Mouse (Mus musculus): ENCODE results near the gene Dchs2. TPM values are rescaled to one million over a fixed set of nuclear protein-coding genes. Genes with fewer than 3 reads are reported as not detected.

Gene Dchs2
- polyA plus RNA-seq, 1 experiment from 2014 or later, result 0.28 TPM

GRCm38 (mm10) chr3:83250001-83250545 lies 122.3 kb downstream of the Dchs2 start:
- no peak overlapping the region for H3K4me2 ChIP-seq (replicated peaks; ENCODE audit: low read depth, low read length)
- H3K9me3 ChIP-seq (ENCODE audit: control insufficient read depth, low read length), result no peaks in the 10 kb centered on the region
- no peak overlapping the region for H3K27ac ChIP-seq (ENCODE audit: low read depth, low read length)
- no peaks in the 10 kb centered on the region for H3K27me3 ChIP-seq (ENCODE audit: control insufficient read depth, insufficient read depth, low read length)
- no peaks in the 10 kb centered on the region for H3K36me3 ChIP-seq (ENCODE audit: control insufficient read depth, insufficient read depth, low read length)
- H3K4me3 ChIP-seq (ENCODE audit: low read length), result no peak overlapping the region
- no peak overlapping the region for H3K9ac ChIP-seq (ENCODE audit: low read depth, low read length)
- H3K4me1 ChIP-seq (ENCODE audit: control insufficient read depth, insufficient read depth, low read length), result no peaks in the 10 kb centered on the region
- no peak for ATAC-seq (ENCODE audit: low FRiP score, low TSS enrichment)
- 74% methylated on average over 4 of the region's 4 CpGs for WGBS

GRCm38 (mm10) chr3:83251899-83252298 lies 124.2 kb downstream of the Dchs2 start:
- WGBS, result 55% methylated on average over 7 of the region's 7 CpGs
- Histone ChIP-seq H3K36me3 (ENCODE audit: control insufficient read depth, insufficient read depth, low read length) (no peaks in the 10 kb centered on the region), H3K4me3 (ENCODE audit: low read length) (no peak overlapping the region), H3K9ac (ENCODE audit: low read depth, low read length) (no peak overlapping the region), H3K4me1 (ENCODE audit: control insufficient read depth, insufficient read depth, low read length) (no peaks in the 10 kb centered on the region), H3K27me3 (ENCODE audit: control insufficient read depth, insufficient read depth, low read length) (no peaks in the 10 kb centered on the region), H3K4me2 (replicated peaks; ENCODE audit: low read depth, low read length) (no peak overlapping the region), H3K9me3 (ENCODE audit: control insufficient read depth, low read length) (no peaks in the 10 kb centered on the region), H3K27ac (ENCODE audit: low read depth, low read length) (no peak overlapping the region)
- no peak for ATAC-seq (ENCODE audit: low FRiP score, low TSS enrichment)

- Histone ChIP-seq H3K9ac (ENCODE audit: low read depth, low read length) (no peak overlapping the region), H3K4me2 (replicated peaks; ENCODE audit: low read depth, low read length) (no peak overlapping the region), H3K9me3 (ENCODE audit: control insufficient read depth, low read length) (no peaks in the 10 kb centered on the region), H3K27ac (ENCODE audit: low read depth, low read length) (no peak overlapping the region), H3K4me3 (ENCODE audit: low read length) (no peak overlapping the region), H3K36me3 (ENCODE audit: control insufficient read depth, insufficient read depth, low read length) (no peaks in the 10 kb centered on the region), H3K4me1 (ENCODE audit: control insufficient read depth, insufficient read depth, low read length) (no peaks in the 10 kb centered on the region), H3K27me3 (ENCODE audit: control insufficient read depth, insufficient read depth, low read length) (no peaks in the 10 kb centered on the region)
- WGBS, result 61% methylated on average over 4 of the region's 4 CpGs
- ATAC-seq (ENCODE audit: low FRiP score, low TSS enrichment), result no peak
Observed at GRCm38 (mm10) chr3:83259421-83259820, 131.7 kb downstream of the Dchs2 start.

GRCm38 (mm10) chr3:83266009-83266408 lies 138.3 kb downstream of the Dchs2 start:
- H3K9ac ChIP-seq (ENCODE audit: low read depth, low read length), result no peak overlapping the region
- no peak overlapping the region for H3K4me2 ChIP-seq (replicated peaks; ENCODE audit: low read depth, low read length)
- no peaks in the 10 kb centered on the region for H3K27me3 ChIP-seq (ENCODE audit: control insufficient read depth, insufficient read depth, low read length)
- H3K9me3 ChIP-seq (ENCODE audit: control insufficient read depth, low read length), result no peaks in the 10 kb centered on the region
- H3K36me3 ChIP-seq (ENCODE audit: control insufficient read depth, insufficient read depth, low read length), result no peaks in the 10 kb centered on the region
- WGBS, result 73% methylated on average over 4 of the region's 4 CpGs
- no peak for ATAC-seq (ENCODE audit: low FRiP score, low TSS enrichment)
- no peak overlapping the region for H3K4me3 ChIP-seq (ENCODE audit: low read length)
- no peaks in the 10 kb centered on the region for H3K4me1 ChIP-seq (ENCODE audit: control insufficient read depth, insufficient read depth, low read length)
- no peak overlapping the region for H3K27ac ChIP-seq (ENCODE audit: low read depth, low read length)

- no peaks in the 10 kb centered on the region for H3K27me3 ChIP-seq (ENCODE audit: control insufficient read depth, insufficient read depth, low read length)
- no peaks in the 10 kb centered on the region for H3K4me1 ChIP-seq (ENCODE audit: control insufficient read depth, insufficient read depth, low read length)
- H3K9me3 ChIP-seq (ENCODE audit: control insufficient read depth, low read length), result no peaks in the 10 kb centered on the region
- H3K36me3 ChIP-seq (ENCODE audit: control insufficient read depth, insufficient read depth, low read length), result no peaks in the 10 kb centered on the region
- WGBS, result 62% methylated on average over 14 of the region's 14 CpGs
- no peak overlapping the region for H3K27ac ChIP-seq (ENCODE audit: low read depth, low read length)
- H3K4me3 ChIP-seq (ENCODE audit: low read length), result no peak overlapping the region
- H3K9ac ChIP-seq (ENCODE audit: low read depth, low read length), result no peak overlapping the region
- ATAC-seq (ENCODE audit: low FRiP score, low TSS enrichment), result peak; percentile 81
- H3K4me2 ChIP-seq (replicated peaks; ENCODE audit: low read depth, low read length), result no peak overlapping the region
Observed at GRCm38 (mm10) chr3:83270228-83270627, 142.5 kb downstream of the Dchs2 start.

GRCm38 (mm10) chr3:83270982-83271381 lies 143.2 kb downstream of the Dchs2 start:
- Histone ChIP-seq H3K4me1 (ENCODE audit: control insufficient read depth, insufficient read depth, low read length) (no peaks in the 10 kb centered on the region), H3K4me3 (ENCODE audit: low read length) (no peak overlapping the region), H3K36me3 (ENCODE audit: control insufficient read depth, insufficient read depth, low read length) (no peaks in the 10 kb centered on the region), H3K27me3 (ENCODE audit: control insufficient read depth, insufficient read depth, low read length) (no peaks in the 10 kb centered on the region), H3K9me3 (ENCODE audit: control insufficient read depth, low read length) (no peaks in the 10 kb centered on the region), H3K27ac (ENCODE audit: low read depth, low read length) (no peak overlapping the region), H3K4me2 (replicated peaks; ENCODE audit: low read depth, low read length) (no peak overlapping the region), H3K9ac (ENCODE audit: low read depth, low read length) (no peak overlapping the region)
- no peak for ATAC-seq (ENCODE audit: low FRiP score, low TSS enrichment)
- 66% methylated on average over 9 of the region's 9 CpGs for WGBS

GRCm38 (mm10) chr3:83273555-83274244 lies 146.0 kb downstream of the Dchs2 start:
- 38% methylated on average over 19 of the region's 19 CpGs for WGBS
- Histone ChIP-seq H3K27ac (ENCODE audit: low read depth, low read length) (no peak overlapping the region), H3K4me3 (ENCODE audit: low read length) (no peak overlapping the region), H3K4me2 (replicated peaks; ENCODE audit: low read depth, low read length) (peak overlapping the region; percentile 10; the same call in 1 of the 2 replicates), H3K9ac (ENCODE audit: low read depth, low read length) (0 out of 2 replicates have a peak overlapping the region, but pooled peaks have one; percentile 7), H3K27me3 (ENCODE audit: control insufficient read depth, insufficient read depth, low read length) (no peaks in the 10 kb centered on the region), H3K36me3 (ENCODE audit: control insufficient read depth, insufficient read depth, low read length) (no peaks in the 10 kb centered on the region), H3K9me3 (ENCODE audit: control insufficient read depth, low read length) (no peaks in the 10 kb centered on the region), H3K4me1 (ENCODE audit: control insufficient read depth, insufficient read depth, low read length) (no peaks in the 10 kb centered on the region)
- peak; percentile 54; the same call in 1 of the 2 replicates for ATAC-seq (ENCODE audit: low FRiP score, low TSS enrichment)

- H3K27ac ChIP-seq (ENCODE audit: low read depth, low read length), result no peak overlapping the region
- H3K4me2 ChIP-seq (replicated peaks; ENCODE audit: low read depth, low read length), result no peak overlapping the region
- no peaks in the 10 kb centered on the region for H3K27me3 ChIP-seq (ENCODE audit: control insufficient read depth, insufficient read depth, low read length)
- no peaks in the 10 kb centered on the region for H3K9me3 ChIP-seq (ENCODE audit: control insufficient read depth, low read length)
- no peaks in the 10 kb centered on the region for H3K4me1 ChIP-seq (ENCODE audit: control insufficient read depth, insufficient read depth, low read length)
- 70% methylated on average over 5 of the region's 5 CpGs for WGBS
- H3K36me3 ChIP-seq (ENCODE audit: control insufficient read depth, insufficient read depth, low read length), result no peaks in the 10 kb centered on the region
- H3K9ac ChIP-seq (ENCODE audit: low read depth, low read length), result no peak overlapping the region
- ATAC-seq (ENCODE audit: low FRiP score, low TSS enrichment), result no peak
- no peak overlapping the region for H3K4me3 ChIP-seq (ENCODE audit: low read length)
Observed at GRCm38 (mm10) chr3:83275703-83276102, 148.0 kb downstream of the Dchs2 start.

- WGBS, result 70% methylated on average over 1 of the region's 1 CpGs
- Histone ChIP-seq H3K4me3 (ENCODE audit: low read length) (no peak overlapping the region), H3K4me2 (replicated peaks; ENCODE audit: low read depth, low read length) (no peak overlapping the region), H3K9ac (ENCODE audit: low read depth, low read length) (no peak overlapping the region), H3K36me3 (ENCODE audit: control insufficient read depth, insufficient read depth, low read length) (no peaks in the 10 kb centered on the region), H3K27me3 (ENCODE audit: control insufficient read depth, insufficient read depth, low read length) (peaks cover 4% of the 10 kb centered on the region; the same call in 1 of the 2 replicates), H3K4me1 (ENCODE audit: control insufficient read depth, insufficient read depth, low read length) (no peaks in the 10 kb centered on the region), H3K9me3 (ENCODE audit: control insufficient read depth, low read length) (no peaks in the 10 kb centered on the region), H3K27ac (ENCODE audit: low read depth, low read length) (no peak overlapping the region)
- no peak for ATAC-seq (ENCODE audit: low FRiP score, low TSS enrichment)
Observed at GRCm38 (mm10) chr3:83283882-83284281, 156.1 kb downstream of the Dchs2 start.
